In the genomic region with DNA sequence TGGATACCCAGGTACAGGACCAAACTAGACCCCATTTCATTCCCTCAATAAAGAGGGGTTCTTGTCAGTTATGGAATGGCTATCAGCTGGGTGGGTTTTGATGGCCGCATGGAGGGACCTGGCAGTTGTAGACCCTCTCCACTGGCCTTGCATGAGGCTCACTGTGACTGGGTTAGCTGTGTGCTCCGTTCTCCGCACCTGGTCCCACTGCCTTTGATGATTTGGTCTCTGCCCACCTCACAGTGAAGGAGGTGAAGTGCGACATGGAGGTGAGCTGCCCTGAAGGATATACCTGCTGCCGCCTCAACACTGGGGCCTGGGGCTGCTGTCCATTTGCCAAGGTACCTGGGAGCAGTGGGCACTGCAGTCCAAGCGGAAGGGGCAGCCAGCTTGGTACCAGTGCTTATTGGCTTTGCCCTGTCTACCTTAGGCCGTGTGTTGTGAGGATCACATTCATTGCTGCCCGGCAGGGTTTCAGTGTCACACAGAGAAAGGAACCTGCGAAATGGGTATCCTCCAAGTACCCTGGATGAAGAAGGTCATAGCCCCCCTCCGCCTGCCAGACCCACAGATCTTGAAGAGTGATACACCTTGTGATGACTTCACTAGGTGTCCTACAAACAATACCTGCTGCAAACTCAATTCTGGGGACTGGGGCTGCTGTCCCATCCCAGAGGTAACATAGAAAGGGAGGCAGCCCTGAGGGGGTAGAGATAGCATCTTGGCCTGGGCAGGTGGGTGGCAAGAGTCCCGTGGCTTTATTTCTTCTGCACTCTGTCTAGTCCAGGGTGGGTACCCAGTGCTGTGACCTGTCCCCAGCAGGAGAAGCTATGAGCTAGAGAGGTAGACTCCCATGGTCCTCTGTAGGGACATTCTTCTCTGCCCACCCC, we compare ENCODE assay signal across 17 mouse cellular contexts. TPM values are rescaled to one million over a fixed set of nuclear protein-coding genes. Genes with fewer than 3 reads are reported as not detected.
DNase-seq lines count a peak whose midpoint lies in the region; ATAC-seq lines count a peak whose summit lies in the region.
"Had no signal": no experiment of that assay in that cellular context is flagged by ENCODE, and none has a peak within 500 bp of the region (broad histone marks: within the 10 kb centered on the region; RNA-seq: fewer than 3 reads in every experiment).

No protein-coding gene starts in this region.

- peaks cover 67% of the 10 kb centered on the region for H3K36me3 ChIP-seq in heart, embryonic 13.5 days
- H3K36me3 ChIP-seq in neural tube, embryonic 11.5 days (ENCODE audit: control insufficient read depth, insufficient read depth, low read length) = peaks cover 14% of the 10 kb centered on the region
- peaks cover 51% of the 10 kb centered on the region for H3K36me3 ChIP-seq in neural tube, embryonic 15.5 days

- H3K4me3 ChIP-seq in heart, embryonic 13.5 days = no peak overlapping the region
- 0 out of 2 replicates have a peak overlapping the region, but pooled peaks have one; percentile 4 for H3K4me3 ChIP-seq in neural tube, embryonic 11.5 days (ENCODE audit: low read depth, low read length)
- H3K4me3 ChIP-seq in neural tube, embryonic 15.5 days (replicated peaks) = no peak overlapping the region
- H3K4me3 ChIP-seq: erythroblast, embryonic 14.5 days; heart, embryonic 15.5 days; limb, embryonic 15.5 days; liver, embryonic 13.5 days; neural tube, embryonic 12.5 days had no signal

- WGBS in heart, embryonic 13.5 days = 79% methylated on average over 11 of the region's 11 CpGs
- WGBS in neural tube, embryonic 11.5 days = 92% methylated on average over 11 of the region's 11 CpGs
- WGBS in neural tube, embryonic 15.5 days = 92% methylated on average over 11 of the region's 11 CpGs

- ATAC-seq in heart, embryonic 13.5 days (ENCODE audit: extremely low read depth, insufficient number of reproducible peaks, low FRiP score, low TSS enrichment) = no peak
- ATAC-seq in neural tube, embryonic 11.5 days (ENCODE audit: insufficient read depth, low FRiP score, low TSS enrichment) = no peak
- ATAC-seq in neural tube, embryonic 15.5 days (ENCODE audit: low FRiP score) = no peak
- ATAC-seq: intestine, postnatal 0 days had no signal

- no peak overlapping the region for H3K4me2 ChIP-seq in heart, embryonic 13.5 days
- no peak overlapping the region for H3K4me2 ChIP-seq in neural tube, embryonic 11.5 days (ENCODE audit: low read depth)
- H3K4me2 ChIP-seq in neural tube, embryonic 15.5 days = no peak overlapping the region
- H3K4me2 ChIP-seq: heart, embryonic 15.5 days; hindbrain, embryonic 14.5 days; limb, embryonic 15.5 days; liver, embryonic 13.5 days; neural tube, embryonic 12.5 days had no signal

- H3K27ac ChIP-seq in heart, embryonic 13.5 days (replicated peaks) = no peak overlapping the region
- no peak overlapping the region for H3K27ac ChIP-seq in neural tube, embryonic 11.5 days (ENCODE audit: low read depth, low read length)
- H3K27ac ChIP-seq in neural tube, embryonic 15.5 days (replicated peaks) = no peak overlapping the region
- H3K27ac ChIP-seq: heart, embryonic 15.5 days; hindbrain, embryonic 14.5 days; limb, embryonic 10.5 days; limb, embryonic 15.5 days; liver, embryonic 13.5 days; neural tube, embryonic 12.5 days had no signal

- H3K4me1 ChIP-seq in heart, embryonic 13.5 days = peaks cover 54% of the 10 kb centered on the region
- H3K4me1 ChIP-seq in neural tube, embryonic 11.5 days (ENCODE audit: control insufficient read depth, insufficient read depth, low read length) = peaks cover 17% of the 10 kb centered on the region
- peaks cover 63% of the 10 kb centered on the region for H3K4me1 ChIP-seq in neural tube, embryonic 15.5 days

- peak; percentile 35 for DNase-seq in cerebellum, adult 8-10 months
- DNase-seq in cerebellum, postnatal 4 days (ENCODE audit: low spot score in 2 of 2) = no peak
- DNase-seq in heart, postnatal 10 days = no peak
- no peak for DNase-seq in neural tube, embryonic 11.5 days (ENCODE audit: low spot score)
- DNase-seq in cerebellum, postnatal 25 days = peak; percentile 25 to 45
- no peak for DNase-seq in layer of hippocampus, adult 8-10 months (ENCODE audit: low spot score in 2 of 2)

- no peaks in the 10 kb centered on the region for H3K9me3 ChIP-seq in heart, embryonic 13.5 days
- no peaks in the 10 kb centered on the region for H3K9me3 ChIP-seq in neural tube, embryonic 11.5 days (ENCODE audit: control insufficient read depth, low read length)
- H3K9me3 ChIP-seq in neural tube, embryonic 15.5 days (replicated peaks) = no peaks in the 10 kb centered on the region
- H3K9me3 ChIP-seq: heart, embryonic 15.5 days; limb, embryonic 10.5 days; limb, embryonic 15.5 days; liver, embryonic 13.5 days; neural tube, embryonic 12.5 days had no signal

- intact Hi-C loops in heart, postnatal 10 days (cut with DNase I) = no loop called here

- peak overlapping the region; percentile 37; the same call in 1 of the 2 replicates for H3K9ac ChIP-seq in heart, embryonic 13.5 days
- no peak overlapping the region for H3K9ac ChIP-seq in neural tube, embryonic 11.5 days (ENCODE audit: low read length)
- H3K9ac ChIP-seq in neural tube, embryonic 15.5 days (replicated peaks) = no peak overlapping the region
- H3K9ac ChIP-seq: forebrain, postnatal 0 days; heart, embryonic 15.5 days; limb, embryonic 15.5 days; liver, embryonic 13.5 days; neural tube, embryonic 12.5 days had no signal

- H3K27me3 ChIP-seq in heart, embryonic 13.5 days (replicated peaks) = peaks cover 15% of the 10 kb centered on the region
- H3K27me3 ChIP-seq in neural tube, embryonic 11.5 days (ENCODE audit: control insufficient read depth, insufficient read depth, low read length) = 0 out of 2 replicates have a peak, but pooled peaks cover 4% of the 10 kb centered on the region
- H3K27me3 ChIP-seq in neural tube, embryonic 15.5 days (replicated peaks) = no peaks in the 10 kb centered on the region

RNA-seq across cellular contexts. Expression of a gene that starts 4.9 kb away (rescaled TPM):
- 220 and 224 TPM in 2 replicates for polyA plus RNA-seq in heart, embryonic 13.5 days (2015; fragmentation: Nextera tagmentation; extraction: Ambion mirVana)
- total RNA-seq in heart, postnatal 10 days (2021) = 100 to 1,000 TPM; 189 to 192 TPM
- polyA plus RNA-seq in neural tube, embryonic 11.5 days (2014; fragmentation: Nextera tagmentation; extraction: Ambion mirVana) = 54.2 and 54.8 TPM in 2 replicates
- 92.1 and 96.3 TPM in 2 replicates for polyA plus RNA-seq in neural tube, embryonic 15.5 days (2015; fragmentation: Nextera tagmentation; extraction: Ambion mirVana)
- 100 to 1,000 TPM in 2 of 4 experiments, 10 to 100 TPM in 2; 61.9 to 191 (median 114) TPM for total RNA-seq in layer of hippocampus, adult 8-10 months (2022)

RNA-seq across cellular contexts. Expression of a gene that starts 12.4 kb away (rescaled TPM):
- polyA plus RNA-seq in heart, embryonic 13.5 days (2015; fragmentation: Nextera tagmentation; extraction: Ambion mirVana) = 2.8 and 2.9 TPM in 2 replicates
- total RNA-seq in heart, postnatal 10 days (2021) = 10 to 100 TPM; 20.0 to 23.8 TPM
- polyA plus RNA-seq in neural tube, embryonic 11.5 days (2014; fragmentation: Nextera tagmentation; extraction: Ambion mirVana) = 11.6 and 12.0 TPM in 2 replicates
- polyA plus RNA-seq in neural tube, embryonic 15.5 days (2015; fragmentation: Nextera tagmentation; extraction: Ambion mirVana) = 23.8 and 28.3 TPM in 2 replicates
- total RNA-seq in layer of hippocampus, adult 8-10 months (2022) = 10 to 100 TPM; 77.6 to 94.7 (median 85.7) TPM

RNA-seq across cellular contexts. Expression of a gene that starts 27.3 kb away (rescaled TPM):
- polyA plus RNA-seq in heart, embryonic 13.5 days (2015; fragmentation: Nextera tagmentation; extraction: Ambion mirVana) = 287 and 294 TPM in 2 replicates
- 100 to 1,000 TPM; 155 to 156 TPM for total RNA-seq in heart, postnatal 10 days (2021)
- polyA plus RNA-seq in neural tube, embryonic 11.5 days (2014; fragmentation: Nextera tagmentation; extraction: Ambion mirVana) = 174 and 184 TPM in 2 replicates
- 161 and 175 TPM in 2 replicates for polyA plus RNA-seq in neural tube, embryonic 15.5 days (2015; fragmentation: Nextera tagmentation; extraction: Ambion mirVana)
- total RNA-seq in layer of hippocampus, adult 8-10 months (2022) = 10 to 100 TPM; 62.0 to 72.4 (median 64.6) TPM

RNA-seq across cellular contexts. Expression of a gene that starts 34.9 kb away (rescaled TPM):
- 10.5 and 11.3 TPM in 2 replicates for polyA plus RNA-seq in heart, embryonic 13.5 days (2015; fragmentation: Nextera tagmentation; extraction: Ambion mirVana)
- 1 to 10 TPM; 2.8 to 4.6 TPM for total RNA-seq in heart, postnatal 10 days (2021)
- polyA plus RNA-seq in neural tube, embryonic 11.5 days (2014; fragmentation: Nextera tagmentation; extraction: Ambion mirVana) = 5.3 and 6.1 TPM in 2 replicates
- 8.0 and 9.6 TPM in 2 replicates for polyA plus RNA-seq in neural tube, embryonic 15.5 days (2015; fragmentation: Nextera tagmentation; extraction: Ambion mirVana)
- 1 to 10 TPM; 1.1 to 3.2 (median 2.7) TPM for total RNA-seq in layer of hippocampus, adult 8-10 months (2022)

RNA-seq across cellular contexts. Expression of a gene that starts 41.9 kb away (rescaled TPM):
- 1.1 and 1.7 TPM in 2 replicates for polyA plus RNA-seq in heart, embryonic 13.5 days (2015; fragmentation: Nextera tagmentation; extraction: Ambion mirVana)
- total RNA-seq in heart, postnatal 10 days (2021) = under 1 TPM; 0.29 to 0.32 TPM
- 46.7 and 51.5 TPM in 2 replicates for polyA plus RNA-seq in neural tube, embryonic 11.5 days (2014; fragmentation: Nextera tagmentation; extraction: Ambion mirVana)
- polyA plus RNA-seq in neural tube, embryonic 15.5 days (2015; fragmentation: Nextera tagmentation; extraction: Ambion mirVana) = 111 and 138 TPM in 2 replicates
- 100 to 1,000 TPM; 420 to 453 (median 428) TPM for total RNA-seq in layer of hippocampus, adult 8-10 months (2022)

Comparison
In these comparisons a context has a peak if more than half of its experiments do, and no peak if none do; other contexts are left out.
1. DNase-seq: peak in cerebellum, adult 8-10 months (single experiment) and cerebellum, postnatal 25 days (2 of 2); none in cerebellum, postnatal 4 days (0 of 2), heart, postnatal 10 days (0 of 2), neural tube, embryonic 11.5 days (single experiment) and layer of hippocampus, adult 8-10 months (0 of 2).